Mouse (Mus musculus): Measurements from ENCODE around the gene Cryl1. TPM values are rescaled to one million over a fixed set of nuclear protein-coding genes. Genes with fewer than 3 reads are reported as not detected.

The Cryl1 gene
- 14.3 and 17.6 TPM in 2 replicates for polyA plus RNA-seq (2014; fragmentation: Nextera tagmentation; extraction: Ambion mirVana)

GRCm38 (mm10) chr14:57398065-57398757 lies at the start of gene Cryl1:
Gene Cryl1 (minus strand): TSS chr14:57398529.
- Histone ChIP-seq H3K4me1 (ENCODE audit: control insufficient read depth, insufficient read depth, low read length) (no peaks in the 10 kb centered on the region), H3K36me3 (ENCODE audit: control insufficient read depth, insufficient read depth, low read length) (no peaks in the 10 kb centered on the region), H3K4me3 (ENCODE audit: low read length) (peak within 1 kb of the TSS; percentile 63), H3K9me3 (ENCODE audit: control insufficient read depth, low read length) (no peaks in the 10 kb centered on the region), H3K9ac (ENCODE audit: low read depth, low read length) (peak within 1 kb of the TSS; percentile 74), H3K4me2 (replicated peaks; ENCODE audit: low read depth, low read length) (peak within 1 kb of the TSS; percentile 89), H3K27ac (ENCODE audit: low read depth, low read length) (peak within 1 kb of the TSS; percentile 34; the same call in 1 of the 2 replicates), H3K27me3 (ENCODE audit: control insufficient read depth, insufficient read depth, low read length) (no peaks in the 10 kb centered on the region)
- WGBS = 2% methylated on average over 43 of the region's 43 CpGs
- peak; percentile 99 for ATAC-seq (ENCODE audit: low FRiP score, low TSS enrichment)

- 78% methylated on average over 2 of the region's 2 CpGs for WGBS
- Histone ChIP-seq H3K4me3 (ENCODE audit: low read length) (no peak overlapping the region), H3K4me2 (replicated peaks; ENCODE audit: low read depth, low read length) (no peak overlapping the region), H3K4me1 (ENCODE audit: control insufficient read depth, insufficient read depth, low read length) (no peaks in the 10 kb centered on the region), H3K9ac (ENCODE audit: low read depth, low read length) (no peak overlapping the region), H3K9me3 (ENCODE audit: control insufficient read depth, low read length) (no peaks in the 10 kb centered on the region), H3K36me3 (ENCODE audit: control insufficient read depth, insufficient read depth, low read length) (0 out of 2 replicates have a peak, but pooled peaks cover 3% of the 10 kb centered on the region), H3K27me3 (ENCODE audit: control insufficient read depth, insufficient read depth, low read length) (no peaks in the 10 kb centered on the region), H3K27ac (ENCODE audit: low read depth, low read length) (no peak overlapping the region)
- no peak for ATAC-seq (ENCODE audit: low FRiP score, low TSS enrichment)
These were observed 32.1 kb upstream of the Cryl1 start for GRCm38 (mm10) chr14:57430451-57430850.

GRCm38 (mm10) chr14:57424212-57424561 lies 25.9 kb upstream of the Cryl1 start:
- WGBS = 1% methylated on average over 22 of the region's 24 CpGs
- Histone ChIP-seq H3K27ac (ENCODE audit: low read depth, low read length) (no peak overlapping the region; the same call in 1 of the 2 replicates), H3K4me3 (ENCODE audit: low read length) (peak overlapping the region; percentile 69), H3K4me2 (replicated peaks; ENCODE audit: low read depth, low read length) (peak overlapping the region; percentile 56), H3K9me3 (ENCODE audit: control insufficient read depth, low read length) (no peaks in the 10 kb centered on the region), H3K9ac (ENCODE audit: low read depth, low read length) (peak overlapping the region; percentile 61), H3K4me1 (ENCODE audit: control insufficient read depth, insufficient read depth, low read length) (no peaks in the 10 kb centered on the region), H3K27me3 (ENCODE audit: control insufficient read depth, insufficient read depth, low read length) (no peaks in the 10 kb centered on the region), H3K36me3 (ENCODE audit: control insufficient read depth, insufficient read depth, low read length) (no peaks in the 10 kb centered on the region)
- ATAC-seq (ENCODE audit: low FRiP score, low TSS enrichment) = no peak; the same call in 1 of the 2 replicates

- 4% methylated on average over 39 of the region's 42 CpGs for WGBS
- H3K27ac ChIP-seq (ENCODE audit: low read depth, low read length) = no peak within 1 kb of the TSS; the same call in 1 of the 2 replicates
- peak; percentile 99 for ATAC-seq (ENCODE audit: low FRiP score, low TSS enrichment)
These were observed 25.3 kb upstream of the Cryl1 start, which contains the start of gene Ift88 for GRCm38 (mm10) chr14:57423432-57424211. Gene Ift88 (plus strand): TSS chr14:57424062.

GRCm38 (mm10) chr14:57417187-57417586 lies 18.9 kb upstream of the Cryl1 start:
- no peak overlapping the region for H3K4me3 ChIP-seq (ENCODE audit: low read length)
- H3K27ac ChIP-seq (ENCODE audit: low read depth, low read length) = no peak overlapping the region
- H3K9ac ChIP-seq (ENCODE audit: low read depth, low read length) = no peak overlapping the region
- WGBS = 82% methylated on average over 2 of the region's 2 CpGs
- H3K4me1 ChIP-seq (ENCODE audit: control insufficient read depth, insufficient read depth, low read length) = no peaks in the 10 kb centered on the region
- H3K27me3 ChIP-seq (ENCODE audit: control insufficient read depth, insufficient read depth, low read length) = no peaks in the 10 kb centered on the region
- no peak for ATAC-seq (ENCODE audit: low FRiP score, low TSS enrichment)
- H3K4me2 ChIP-seq (replicated peaks; ENCODE audit: low read depth, low read length) = no peak overlapping the region
- H3K36me3 ChIP-seq (ENCODE audit: control insufficient read depth, insufficient read depth, low read length) = no peaks in the 10 kb centered on the region
- H3K9me3 ChIP-seq (ENCODE audit: control insufficient read depth, low read length) = no peaks in the 10 kb centered on the region

More at GRCm38 (mm10) chr14:57423432-57424211, 25.3 kb upstream of the Cryl1 start, which contains the start of gene Ift88:
- Histone ChIP-seq H3K9ac (ENCODE audit: low read depth, low read length) (peak within 1 kb of the TSS; percentile 61), H3K36me3 (ENCODE audit: control insufficient read depth, insufficient read depth, low read length) (no peaks in the 10 kb centered on the region), H3K27me3 (ENCODE audit: control insufficient read depth, insufficient read depth, low read length) (no peaks in the 10 kb centered on the region), H3K9me3 (ENCODE audit: control insufficient read depth, low read length) (no peaks in the 10 kb centered on the region), H3K4me2 (replicated peaks; ENCODE audit: low read depth, low read length) (peak within 1 kb of the TSS; percentile 62), H3K4me3 (ENCODE audit: low read length) (peak within 1 kb of the TSS; percentile 69), H3K4me1 (ENCODE audit: control insufficient read depth, insufficient read depth, low read length) (no peaks in the 10 kb centered on the region)

- H3K27me3 ChIP-seq (ENCODE audit: control insufficient read depth, insufficient read depth, low read length) = no peaks in the 10 kb centered on the region
- no peak overlapping the region for H3K27ac ChIP-seq (ENCODE audit: low read depth, low read length)
- WGBS = 66% methylated on average over 7 of the region's 7 CpGs
- ATAC-seq (ENCODE audit: low FRiP score, low TSS enrichment) = no peak
- H3K4me2 ChIP-seq (replicated peaks; ENCODE audit: low read depth, low read length) = no peak overlapping the region
- no peaks in the 10 kb centered on the region for H3K9me3 ChIP-seq (ENCODE audit: control insufficient read depth, low read length)
- no peak overlapping the region for H3K4me3 ChIP-seq (ENCODE audit: low read length)
- H3K4me1 ChIP-seq (ENCODE audit: control insufficient read depth, insufficient read depth, low read length) = 0 out of 2 replicates have a peak, but pooled peaks cover 5% of the 10 kb centered on the region
- H3K9ac ChIP-seq (ENCODE audit: low read depth, low read length) = no peak overlapping the region
- no peaks in the 10 kb centered on the region for H3K36me3 ChIP-seq (ENCODE audit: control insufficient read depth, insufficient read depth, low read length)
These were observed 13.8 kb upstream of the Cryl1 start for GRCm38 (mm10) chr14:57412166-57412565.

- no peak overlapping the region for H3K4me2 ChIP-seq (replicated peaks; ENCODE audit: low read depth, low read length)
- 0 out of 2 replicates have a peak, but pooled peaks cover 5% of the 10 kb centered on the region for H3K4me1 ChIP-seq (ENCODE audit: control insufficient read depth, insufficient read depth, low read length)
- no peaks in the 10 kb centered on the region for H3K9me3 ChIP-seq (ENCODE audit: control insufficient read depth, low read length)
- H3K36me3 ChIP-seq (ENCODE audit: control insufficient read depth, insufficient read depth, low read length) = no peaks in the 10 kb centered on the region
- no peak for ATAC-seq (ENCODE audit: low FRiP score, low TSS enrichment)
- 12% methylated on average over 6 of the region's 6 CpGs for WGBS
- H3K27ac ChIP-seq (ENCODE audit: low read depth, low read length) = no peak overlapping the region
- no peaks in the 10 kb centered on the region for H3K27me3 ChIP-seq (ENCODE audit: control insufficient read depth, insufficient read depth, low read length)
- H3K4me3 ChIP-seq (ENCODE audit: low read length) = no peak overlapping the region
- no peak overlapping the region for H3K9ac ChIP-seq (ENCODE audit: low read depth, low read length)
These were observed 10.8 kb upstream of the Cryl1 start for GRCm38 (mm10) chr14:57409106-57409505.

GRCm38 (mm10) chr14:57408100-57408499 lies 9.8 kb upstream of the Cryl1 start:
- H3K27ac ChIP-seq (ENCODE audit: low read depth, low read length) = no peak overlapping the region
- WGBS = 80% methylated on average over 8 of the region's 8 CpGs
- H3K4me1 ChIP-seq (ENCODE audit: control insufficient read depth, insufficient read depth, low read length) = 0 out of 2 replicates have a peak, but pooled peaks cover 5% of the 10 kb centered on the region
- no peak overlapping the region for H3K4me2 ChIP-seq (replicated peaks; ENCODE audit: low read depth, low read length)
- H3K27me3 ChIP-seq (ENCODE audit: control insufficient read depth, insufficient read depth, low read length) = no peaks in the 10 kb centered on the region
- H3K9ac ChIP-seq (ENCODE audit: low read depth, low read length) = no peak overlapping the region
- H3K36me3 ChIP-seq (ENCODE audit: control insufficient read depth, insufficient read depth, low read length) = no peaks in the 10 kb centered on the region
- no peak overlapping the region for H3K4me3 ChIP-seq (ENCODE audit: low read length)
- ATAC-seq (ENCODE audit: low FRiP score, low TSS enrichment) = no peak
- no peaks in the 10 kb centered on the region for H3K9me3 ChIP-seq (ENCODE audit: control insufficient read depth, low read length)
